Mouse (Mus musculus) brain, embryonic 18.5 days (tissue): Measurements from ENCODE around the gene Cpt1c.

Experiments
- DNase-seq: peaks from one replicate; pipeline ENCODE4 v3.0.0-alpha.2; 2012; ENCODE audit warnings: low read depth, low spot score

The Cpt1c gene

DNA sequence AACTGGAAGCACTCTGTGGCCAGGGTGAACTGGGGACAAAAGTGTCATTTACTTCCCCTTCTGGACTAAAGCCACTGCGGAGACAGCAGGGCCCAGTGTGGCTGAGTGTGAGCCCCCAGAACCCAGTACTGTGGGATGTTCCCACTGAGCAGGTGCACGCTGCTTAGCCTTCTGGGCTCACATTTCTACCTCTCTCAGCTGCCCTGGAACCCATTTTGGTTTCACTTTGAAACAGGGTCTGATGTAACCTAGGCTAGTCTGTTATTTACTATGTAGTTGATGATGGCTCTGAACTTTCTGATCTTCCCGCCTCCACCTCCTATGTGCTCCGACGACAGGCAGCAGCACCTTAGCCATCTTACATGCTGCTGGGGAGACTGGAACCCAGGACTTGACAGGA lies 11.8 kb downstream of the Cpt1c start:
- no peak for DNase-seq

DNA sequence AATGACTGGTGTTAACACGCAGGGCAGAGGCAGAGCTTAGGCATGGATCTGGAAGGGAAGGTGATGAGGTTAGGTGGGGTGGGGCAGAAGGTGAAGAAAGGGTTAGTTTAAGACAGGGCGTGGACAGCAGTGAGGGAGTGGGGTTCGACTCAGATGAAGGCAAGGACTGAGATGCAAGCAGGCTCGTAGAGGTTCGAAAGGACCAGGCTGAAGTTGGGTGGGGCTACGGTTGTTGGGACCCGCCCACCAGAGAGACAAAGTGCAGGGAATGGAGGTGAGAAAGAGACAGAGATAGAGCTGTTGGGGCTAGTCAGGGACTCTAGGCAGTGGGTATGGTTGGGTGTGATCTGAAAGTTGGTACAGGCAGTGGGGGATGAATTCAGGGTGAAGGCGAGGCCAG lies 12.3 kb downstream of the Cpt1c start:
- no peak for DNase-seq

DNA sequence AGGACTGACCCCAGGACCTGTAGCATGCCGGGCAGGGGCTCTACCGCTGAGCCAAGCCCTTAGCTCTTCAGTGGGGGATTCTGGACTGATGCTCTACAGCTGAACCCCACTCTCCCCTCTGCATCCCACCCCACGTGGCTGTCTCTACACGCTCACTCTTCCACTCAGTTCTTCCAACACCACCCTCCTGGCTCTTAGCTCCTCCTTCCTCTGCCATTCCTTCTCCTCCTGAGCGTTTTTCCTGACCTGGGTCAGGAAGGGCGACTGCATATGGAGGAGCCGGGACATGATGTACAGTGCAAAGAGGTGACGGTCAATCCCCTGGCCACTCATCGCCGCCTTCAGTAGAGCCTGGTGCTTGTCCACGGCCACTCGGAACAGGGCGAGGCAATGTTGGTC lies 14.1 kb downstream of the Cpt1c start:
- DNase-seq = no peak

DNA sequence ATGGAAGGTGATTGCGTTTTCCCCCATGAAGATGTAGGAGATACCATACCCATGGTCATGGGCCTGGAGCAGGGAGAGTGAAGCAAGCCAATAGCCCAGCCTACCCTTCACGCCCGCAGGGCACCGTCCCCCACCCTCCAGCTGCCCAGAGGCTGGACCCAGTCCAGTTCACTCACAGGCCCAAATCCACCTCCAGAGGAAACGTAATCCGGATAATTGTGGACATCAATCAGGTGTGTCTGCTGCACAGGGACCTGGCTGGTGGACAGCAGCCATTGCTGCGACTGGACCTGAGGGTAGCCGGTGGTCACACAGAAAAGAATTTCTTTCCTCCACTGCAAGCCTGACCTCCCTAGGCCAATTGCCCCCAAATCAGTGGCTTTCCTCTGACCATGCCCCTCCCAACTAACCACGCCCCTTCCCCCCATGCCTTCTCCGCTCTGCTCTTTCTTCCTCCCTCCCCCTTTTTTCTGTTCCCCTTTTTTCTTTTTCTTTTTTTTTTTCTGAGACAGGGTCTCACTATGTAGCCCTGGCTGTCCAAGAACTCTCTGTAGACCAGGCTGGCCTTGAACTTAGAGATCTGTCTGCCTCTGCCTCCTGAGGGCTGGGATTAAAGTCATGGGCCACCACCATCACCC lies 14.7 kb downstream of the Cpt1c start:
- no peak for DNase-seq

DNA sequence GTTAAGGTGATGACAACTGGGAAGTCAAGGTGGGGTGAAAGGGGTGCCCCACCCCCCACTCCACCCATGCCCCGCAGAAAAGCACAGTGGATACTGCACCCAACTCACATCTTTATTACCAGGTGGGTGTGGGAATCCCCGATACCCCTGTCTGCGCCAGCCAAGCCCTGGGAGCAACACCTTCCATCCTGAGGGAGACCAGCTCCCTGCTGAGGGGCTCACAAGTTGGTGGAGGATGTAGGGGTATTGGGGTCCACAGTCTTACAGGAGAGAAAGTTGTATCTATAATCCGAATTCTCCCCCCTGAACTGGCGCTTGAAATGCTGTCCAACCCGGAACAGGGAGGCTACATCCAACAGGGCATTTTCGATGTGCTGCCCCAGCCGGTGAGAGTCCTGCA lies 15.4 kb downstream of the Cpt1c start:
- DNase-seq = no peak

DNA sequence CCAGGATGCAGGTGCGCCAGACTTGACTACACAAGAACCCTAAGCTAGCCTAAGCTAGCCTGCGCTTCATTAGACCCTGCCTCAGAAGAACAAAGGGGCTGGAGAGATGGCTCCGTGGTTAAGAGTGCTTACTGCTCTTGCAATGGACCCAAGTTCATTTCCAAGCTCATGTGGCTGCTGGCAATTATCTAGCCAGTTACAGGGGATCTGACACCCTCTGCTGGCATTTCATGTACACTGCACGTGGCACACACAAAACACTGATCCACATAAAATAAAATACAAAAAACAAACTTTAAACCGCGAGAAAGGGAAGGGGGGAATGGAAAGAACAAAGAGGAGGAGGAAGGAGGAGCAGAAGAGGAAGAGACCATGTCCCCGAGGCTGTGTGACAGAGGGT lies 16.4 kb downstream of the Cpt1c start:
- no peak for DNase-seq

DNA sequence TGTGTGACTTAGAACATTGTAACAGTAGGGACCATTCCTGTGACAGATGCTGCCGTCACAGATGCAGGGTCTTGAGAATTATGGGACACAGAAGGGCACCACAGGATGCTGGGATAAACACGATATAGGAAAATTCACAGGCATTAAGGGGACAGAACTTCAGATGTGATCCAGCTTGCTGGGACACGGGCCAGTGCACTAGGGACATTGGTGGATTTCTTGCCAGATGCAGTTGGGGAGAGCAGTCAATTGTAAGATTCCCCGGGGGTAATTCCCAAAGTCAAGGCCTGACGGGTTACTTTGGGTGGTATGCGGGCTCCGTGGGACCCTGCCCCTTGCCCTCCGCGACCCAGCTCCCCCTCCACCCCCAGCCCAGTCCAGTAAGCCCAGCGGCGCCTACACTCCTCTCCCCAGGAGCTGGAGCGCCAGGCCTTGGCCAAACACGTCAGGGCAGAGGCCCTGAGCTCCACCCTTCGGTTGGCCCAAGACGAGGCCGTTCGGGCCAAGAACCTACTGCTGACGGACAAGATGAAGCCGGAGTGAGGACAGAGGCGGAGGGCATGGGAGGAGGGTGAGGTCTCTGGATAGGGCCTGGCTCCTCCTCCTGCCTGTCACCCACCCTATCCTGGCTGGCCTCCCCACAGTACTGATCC lies 17.3 kb downstream of the Cpt1c start:
- DNase-seq = no peak

DNA sequence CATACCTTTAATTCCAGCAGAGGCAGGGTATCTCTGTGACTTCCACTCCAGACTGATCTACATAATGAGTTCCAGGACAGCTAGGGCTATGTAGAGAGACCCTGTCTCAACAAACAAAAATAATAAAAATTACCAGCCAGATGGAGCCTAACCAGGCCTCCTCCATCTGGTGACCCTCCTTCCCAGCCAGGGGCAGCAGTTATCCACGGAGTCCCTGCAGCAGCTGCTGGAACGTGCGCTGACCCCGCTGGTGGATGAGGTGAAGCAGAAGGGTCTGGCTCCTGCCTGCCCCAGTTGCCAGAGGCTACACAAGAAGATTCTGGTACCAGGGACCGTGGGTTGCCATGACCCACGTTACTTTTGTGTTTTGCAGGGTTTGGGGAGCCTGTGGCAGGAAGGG lies 18.4 kb downstream of the Cpt1c start:
- DNase-seq = no peak

DNA sequence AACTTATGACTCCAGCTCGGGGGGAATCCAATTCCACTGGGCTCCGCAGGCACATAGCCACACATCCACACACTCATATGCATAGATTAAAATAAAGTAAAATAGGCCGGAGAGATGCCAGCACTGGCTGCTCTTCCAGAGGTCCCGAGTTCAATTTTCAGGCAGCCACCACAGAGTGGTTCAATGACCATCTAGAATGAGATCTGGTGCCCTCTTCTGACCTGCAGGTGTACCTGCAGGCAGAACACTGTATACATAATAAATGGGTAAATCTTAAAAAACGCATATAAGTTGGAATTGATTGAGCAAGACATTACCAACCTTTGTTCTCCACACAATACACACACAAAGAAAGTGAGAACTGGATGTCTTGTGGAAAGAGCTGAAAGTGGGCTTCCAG lies 19.0 kb downstream of the Cpt1c start:
- no peak for DNase-seq

DNA sequence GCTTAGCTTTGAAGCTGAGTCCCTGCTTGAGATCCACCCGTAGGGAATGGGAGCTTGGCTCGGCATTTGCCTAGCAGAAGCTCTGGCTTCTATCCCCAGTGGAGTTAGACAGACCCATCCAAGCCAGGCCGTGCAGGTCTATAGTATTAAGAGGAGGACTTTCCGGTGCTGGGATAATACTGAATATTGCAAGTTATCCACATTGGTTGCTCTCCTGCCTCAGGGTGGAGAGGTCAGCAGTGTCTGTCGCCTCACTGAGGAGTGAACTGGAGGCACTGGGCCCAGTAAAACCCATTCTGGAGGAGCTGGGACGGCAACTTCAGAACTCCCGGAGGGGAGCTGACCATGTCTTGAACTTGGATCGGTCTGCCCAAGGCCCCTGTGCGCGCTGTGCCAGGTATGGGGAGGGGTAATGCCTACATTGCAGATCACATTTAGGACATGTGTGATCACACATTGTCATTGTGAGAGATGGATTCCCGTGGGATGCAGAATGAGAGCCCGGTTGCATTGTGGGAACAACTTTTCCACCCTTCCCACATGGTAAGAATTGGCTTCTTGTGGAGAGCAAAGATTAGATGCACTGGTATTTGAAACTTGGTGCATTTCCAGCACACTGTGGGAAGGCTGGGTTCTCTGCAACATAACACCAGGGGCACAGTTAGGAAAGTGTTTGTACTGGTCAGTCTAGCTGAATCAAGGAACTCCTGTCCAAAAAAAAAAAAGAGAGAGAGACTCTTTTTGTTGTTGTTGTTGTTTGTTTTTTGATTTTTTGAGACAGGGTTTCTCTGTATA lies 20.4 kb downstream of the Cpt1c start:
- DNase-seq = no peak

DNA sequence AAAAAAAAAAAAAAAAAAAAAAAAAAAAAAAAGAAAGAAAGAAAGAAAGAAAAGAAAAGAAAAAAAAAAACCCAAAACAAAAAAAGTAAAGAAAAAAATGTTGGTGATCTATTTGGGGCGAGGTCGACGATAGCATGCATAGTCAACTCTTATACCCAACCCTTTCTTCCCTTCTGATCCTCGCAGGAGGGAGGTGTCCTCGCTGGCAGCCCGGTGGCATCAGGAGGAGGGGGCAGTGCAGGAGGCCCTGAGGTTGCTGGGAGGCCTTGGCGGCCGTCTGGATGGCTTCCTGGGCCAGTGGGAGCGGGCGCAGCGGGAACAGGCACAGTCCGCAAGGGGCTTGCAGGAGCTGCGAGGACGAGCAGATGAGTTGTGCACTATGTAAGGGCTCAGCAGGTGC lies 21.1 kb downstream of the Cpt1c start:
- no peak for DNase-seq

DNA sequence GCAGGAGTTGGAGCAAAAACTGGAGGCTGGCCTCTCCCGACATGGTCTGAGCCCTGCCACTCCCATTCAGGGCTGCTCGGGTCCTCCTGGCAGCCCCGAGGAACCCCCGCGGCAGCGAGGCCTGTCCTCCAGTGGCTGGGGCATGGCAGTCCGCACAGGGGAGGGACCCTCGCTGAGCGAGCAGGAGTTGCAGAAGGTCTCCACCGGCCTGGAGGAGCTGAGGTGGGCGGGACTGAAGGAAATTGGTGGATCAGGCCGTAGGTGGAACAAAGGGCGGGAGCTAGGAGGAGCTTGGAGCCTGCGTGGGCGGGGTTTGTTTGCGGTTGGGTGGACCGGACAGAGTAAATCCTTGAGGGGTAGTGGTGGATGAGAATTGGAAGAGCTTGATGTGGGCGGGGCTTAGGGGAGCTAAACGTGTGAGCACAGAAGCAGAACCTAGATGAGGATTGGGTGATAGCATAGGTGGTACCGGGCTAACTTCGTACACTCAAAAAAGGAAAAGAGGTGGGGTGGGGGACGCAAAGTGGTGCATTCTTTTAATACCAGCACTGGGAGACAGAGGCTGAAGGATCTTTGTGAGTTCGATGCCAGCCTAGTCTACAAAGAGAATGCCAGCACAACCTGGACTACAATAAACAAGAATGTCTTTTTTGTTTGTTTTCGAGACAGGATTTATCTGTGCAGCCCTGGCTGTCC lies 21.9 kb downstream of the Cpt1c start:
- DNase-seq = peak; percentile 66

DNA sequence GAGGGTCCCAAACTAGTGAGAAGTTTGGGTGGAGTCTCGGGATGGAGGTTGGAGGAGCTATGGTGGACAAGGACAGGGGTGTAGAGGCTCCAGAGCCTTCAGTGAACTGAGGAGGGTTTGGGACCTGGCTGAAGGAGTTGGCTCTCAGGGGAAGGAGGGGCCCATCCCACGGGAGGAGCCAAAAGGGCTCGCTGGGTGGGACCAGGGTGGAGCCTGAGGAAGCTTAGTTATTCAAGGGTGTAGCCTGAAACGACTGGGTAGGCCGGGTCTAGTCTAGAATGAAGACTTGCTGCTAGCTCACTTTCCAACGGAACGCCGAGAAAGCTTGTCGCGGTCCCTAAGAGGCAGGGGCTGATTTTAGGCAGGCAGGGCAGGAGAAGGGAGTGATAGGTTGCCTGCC lies 22.7 kb downstream of the Cpt1c start:
- DNase-seq = no peak

DNA sequence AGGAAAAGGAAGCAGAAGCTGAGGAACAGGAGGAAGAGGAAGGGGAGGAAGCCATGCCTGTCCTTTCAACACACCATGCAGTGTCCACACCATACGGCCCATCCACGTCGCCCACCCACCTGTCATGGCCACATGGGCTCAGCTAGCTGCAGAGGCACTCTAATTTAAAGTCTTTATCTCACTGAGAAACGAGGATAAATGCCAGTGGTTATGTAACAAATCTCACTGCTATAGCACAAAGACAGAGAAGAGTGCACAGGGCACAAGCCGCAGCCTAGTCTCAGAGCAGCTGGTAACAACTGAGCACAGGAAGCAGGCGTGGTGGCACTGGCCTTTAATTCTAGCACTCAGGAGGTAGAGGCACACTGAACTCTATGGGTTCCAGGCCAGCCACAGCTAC lies 24.7 kb downstream of the Cpt1c start:
- no peak for DNase-seq

DNA sequence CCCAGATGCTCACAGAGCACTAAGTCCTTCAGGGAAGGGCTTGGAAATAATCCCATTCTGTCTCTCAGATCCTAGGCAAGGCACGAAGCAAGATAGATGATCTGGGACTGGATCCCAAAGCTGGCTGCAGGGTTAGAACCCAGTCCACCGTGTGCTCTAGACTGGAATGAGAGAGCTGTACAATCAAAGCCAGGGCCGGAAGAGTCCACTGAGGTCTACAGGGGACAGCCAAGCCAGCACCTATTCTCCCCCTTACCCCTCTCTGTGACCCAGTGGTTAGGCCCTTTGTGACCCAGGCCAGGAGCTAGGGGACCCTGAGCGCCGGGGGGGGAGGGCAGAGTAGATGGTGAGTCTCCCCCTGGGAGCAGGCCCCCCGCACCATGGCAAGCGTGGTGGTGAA lies 31.7 kb downstream of the Cpt1c start, which contains the start of gene Tsks:
Tsks (plus strand) TSS at position 301 of the 400 bp plus-strand sequence.
- DNase-seq = no peak

DNA sequence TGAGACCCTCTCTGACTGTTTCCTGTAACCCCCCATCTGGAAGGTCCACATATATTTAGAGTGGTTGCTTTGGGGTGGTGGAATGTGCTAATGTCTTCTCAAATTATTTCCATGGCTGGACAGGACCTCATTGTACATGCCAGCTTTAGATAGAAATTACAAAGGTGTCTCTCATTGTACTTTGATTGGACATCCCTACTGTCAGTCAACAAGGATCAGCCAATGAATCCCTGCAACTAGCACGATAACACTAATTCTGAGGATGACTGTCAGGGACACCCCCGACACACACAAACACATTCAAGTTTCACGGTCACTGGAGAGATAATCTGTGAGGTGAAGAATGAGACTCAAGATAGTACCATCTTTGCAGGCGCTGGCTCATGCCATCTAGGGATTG lies 36.0 kb downstream of the Cpt1c start:
- DNase-seq = no peak

DNA sequence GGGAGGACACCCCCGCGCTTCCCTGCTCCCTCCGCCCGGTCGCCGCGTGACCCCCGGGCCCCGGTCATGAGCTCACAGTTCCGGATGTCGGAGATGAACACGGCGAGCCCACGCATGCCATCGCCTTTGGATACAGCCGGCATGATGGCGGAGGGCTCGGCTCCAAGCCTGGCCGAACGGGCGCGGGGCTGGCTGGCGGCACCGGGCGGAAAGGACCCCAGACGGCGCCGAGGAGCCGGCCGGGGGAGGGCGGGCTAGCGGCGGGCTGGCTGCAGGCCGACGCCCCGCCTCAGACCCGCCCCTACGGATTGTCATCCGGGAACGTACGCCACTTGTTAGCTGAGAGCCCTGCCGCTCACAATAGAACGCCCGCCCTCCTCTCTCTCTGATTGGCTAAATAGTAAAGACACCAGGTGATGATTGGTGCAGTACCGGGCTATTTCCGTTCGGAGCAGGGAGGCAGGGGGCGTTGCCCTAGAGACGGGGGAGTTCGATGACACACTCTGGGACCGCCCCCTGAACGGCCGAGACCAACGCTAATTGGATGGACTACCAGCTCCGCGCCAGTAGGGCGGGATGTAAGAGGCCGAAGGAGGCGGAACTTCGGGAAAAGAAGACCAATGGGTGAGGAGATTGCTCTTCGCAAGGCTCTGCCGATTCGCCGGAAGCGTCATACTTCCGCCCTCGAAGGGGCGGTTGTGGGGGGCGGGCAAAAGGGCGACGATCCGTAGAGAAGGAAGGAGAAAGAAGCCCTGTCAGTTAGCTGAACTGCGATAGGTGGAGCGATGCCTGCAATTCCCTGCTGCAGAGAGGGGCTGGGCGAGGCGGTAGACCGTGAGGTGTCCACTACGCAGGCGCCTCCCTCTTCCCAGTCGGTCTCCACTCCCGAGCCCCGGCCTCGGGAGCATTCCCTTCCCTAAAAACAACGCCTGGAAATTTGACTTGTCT lies 45.2 kb downstream of the Cpt1c start, which contains the start of gene Ap2a1:
Ap2a1 (minus strand) TSS at position 293 of the 948 bp plus-strand sequence.
- DNase-seq = peak; percentile 100

DNA sequence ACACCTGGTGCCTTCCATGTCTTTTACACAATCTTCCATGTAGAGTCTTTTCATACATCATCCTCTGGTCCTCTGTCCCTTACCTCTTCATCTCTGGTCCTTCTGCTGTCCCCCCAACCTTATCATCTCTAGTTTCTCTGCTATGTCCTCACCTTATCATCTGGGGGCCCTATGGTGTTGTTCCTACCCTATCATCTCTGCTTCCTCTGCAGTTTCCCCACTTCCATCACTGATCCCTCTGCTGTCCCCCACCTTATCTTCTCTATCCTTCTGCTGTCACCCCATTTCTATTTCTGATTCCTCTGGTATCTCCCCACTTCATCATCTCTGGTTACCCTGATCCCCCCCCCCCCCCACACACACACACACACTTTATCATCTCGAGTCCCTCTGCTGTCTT lies 46.1 kb downstream of the Cpt1c start:
- DNase-seq = no peak

DNA sequence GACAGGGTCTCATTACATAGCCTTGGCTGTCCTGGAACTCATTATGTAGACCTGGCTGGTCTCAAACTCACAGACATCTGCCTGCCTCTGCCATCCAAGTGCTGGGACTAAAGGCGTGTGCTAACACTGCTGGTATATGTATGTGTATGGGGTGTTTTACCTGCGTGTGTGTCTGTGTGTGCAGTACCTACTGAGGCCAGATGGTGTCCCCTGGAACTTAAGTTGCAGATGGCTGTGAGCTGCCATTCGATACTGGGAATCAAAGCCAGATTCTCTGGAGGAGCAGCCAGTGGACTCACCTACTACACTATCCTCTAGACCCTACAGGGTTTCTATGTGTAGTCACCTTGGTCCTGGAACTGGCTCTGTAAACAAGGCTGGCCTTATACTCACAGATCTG lies 49.2 kb downstream of the Cpt1c start:
- no peak for DNase-seq

DNA sequence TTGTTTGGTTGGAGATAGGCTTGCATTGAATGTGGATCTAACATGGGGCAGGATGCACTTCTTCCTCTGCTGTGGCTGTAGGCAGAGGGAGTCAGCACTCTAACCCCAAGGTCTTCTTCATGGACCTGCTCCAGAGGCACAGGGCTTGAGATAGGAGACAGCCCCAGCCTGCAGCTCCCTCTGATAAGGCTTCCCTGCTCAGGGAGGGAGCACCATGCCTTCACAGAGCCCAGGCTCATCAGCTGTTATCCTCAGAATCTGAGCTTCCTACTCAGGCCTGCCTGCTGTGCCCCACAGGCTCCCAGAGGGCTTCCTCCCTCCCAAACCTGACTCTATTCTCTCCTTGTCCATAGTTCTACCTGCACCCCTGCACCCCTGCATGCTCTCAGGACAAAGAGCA lies 52.1 kb downstream of the Cpt1c start:
- no peak for DNase-seq

DNA sequence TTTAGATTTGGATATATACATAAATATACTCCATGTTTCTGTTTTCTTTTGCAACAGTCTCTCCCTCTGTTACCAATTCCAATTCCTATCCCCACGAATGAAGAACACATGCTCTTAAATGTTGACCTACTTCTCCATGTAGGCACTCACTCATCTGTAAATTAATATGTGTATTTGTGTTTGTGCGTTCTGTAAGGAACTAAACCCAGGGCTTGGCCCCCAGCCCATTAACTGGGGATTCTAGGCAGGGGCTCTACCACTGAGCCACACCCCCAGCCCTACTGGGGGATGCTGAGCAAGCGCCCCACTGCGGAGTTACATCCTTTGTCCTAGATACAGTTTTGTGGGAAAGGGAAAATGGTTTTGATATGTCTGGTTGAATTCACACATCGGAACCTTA lies 55.5 kb downstream of the Cpt1c start:
- no peak for DNase-seq
